Mouse (Mus musculus) lung, adult 2 months (tissue): Measurements from ENCODE around the gene Ttbk1.

Source experiments
- CTCF ChIP-seq: fragments of 200-500 bp; IDR thresholded peaks from 2 replicates; pipeline ENCODE4 v1.5.1; 2011; ENCODE audit warnings: mild to moderate bottlenecking, low read length, control low read depth; ENCODE audit not compliant: insufficient read depth
- POLR2A ChIP-seq: fragments of 200-500 bp; IDR thresholded peaks from 2 replicates; pipeline ENCODE4 v1.6.1; 2011; ENCODE audit warnings: low read depth, mild to moderate bottlenecking, control low read depth, low read length, borderline replicate concordance; ENCODE audit errors: extremely low read depth

DNA sequence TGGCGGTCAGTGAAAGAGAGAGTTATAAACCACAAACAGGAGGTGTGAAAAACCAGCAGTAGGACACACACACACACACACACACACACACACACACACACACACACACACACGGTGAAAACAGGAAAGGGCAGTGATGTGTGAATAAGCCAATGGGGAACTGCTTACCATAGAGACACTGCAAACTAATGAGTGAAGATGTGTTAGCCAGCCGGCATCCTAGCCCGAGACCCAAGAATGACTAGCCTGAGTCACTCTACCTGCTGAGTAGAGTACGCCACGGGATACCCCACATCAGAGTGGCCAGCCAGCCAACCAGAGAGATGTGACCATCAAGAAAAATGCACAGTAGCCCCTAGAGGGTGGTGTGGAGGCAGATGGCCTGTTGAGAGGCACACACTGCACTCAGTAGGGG, 3.0 kb downstream of the Ttbk1 start:
- TF ChIP-seq POLR2A (no peak), CTCF (no peak)
